Mouse (Mus musculus): ENCODE data around the gene Ubash3b. TPM values are rescaled to one million over a fixed set of nuclear protein-coding genes. Genes with fewer than 3 reads are reported as not detected.

The Ubash3b gene
- polyA plus RNA-seq, 1 experiment from 2014 or later, result 3.8 TPM

DNA sequence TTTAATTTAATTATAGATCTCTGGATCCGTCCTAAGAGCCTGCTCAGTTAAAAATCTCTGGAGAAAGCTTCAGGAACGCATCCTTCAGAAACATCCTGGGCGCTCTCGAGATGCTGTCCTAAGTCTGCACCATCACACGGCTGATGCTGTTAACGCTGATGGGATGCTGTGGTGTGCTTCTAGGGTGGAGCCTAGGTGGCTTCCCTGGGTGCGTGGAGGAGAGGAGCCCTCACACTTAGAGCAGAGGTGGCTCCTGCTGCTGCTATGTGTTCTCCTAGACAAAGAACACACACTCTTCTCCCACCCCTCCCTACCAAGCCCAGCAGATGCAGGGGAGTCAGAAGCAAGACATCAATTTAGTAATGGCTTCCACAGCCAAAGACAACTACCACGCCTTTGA is 61.6 kb downstream of the Ubash3b start:
- no peak overlapping the region for H3K4me3 ChIP-seq (replicated peaks)
- peaks cover 3% of the 10 kb centered on the region; the same call in 1 of the 2 replicates for H3K4me1 ChIP-seq (replicated peaks)
- ATAC-seq, result no peak
- H3K27me3 ChIP-seq (replicated peaks), result no peaks in the 10 kb centered on the region
- H3K9me3 ChIP-seq, result no peaks in the 10 kb centered on the region
- no peaks in the 10 kb centered on the region for H3K36me3 ChIP-seq
- 65% methylated on average over 8 of the region's 8 CpGs for WGBS
- H3K9ac ChIP-seq, result no peak overlapping the region
- no peak overlapping the region for H3K4me2 ChIP-seq (replicated peaks)
- H3K27ac ChIP-seq, result no peak overlapping the region

GRCm38 (mm10) chr9:41099067-41099466 is 62.4 kb downstream of the Ubash3b start:
- Histone ChIP-seq H3K4me1 (replicated peaks) (peaks cover 3% of the 10 kb centered on the region; the same call in 1 of the 2 replicates), H3K4me3 (replicated peaks) (no peak overlapping the region), H3K4me2 (replicated peaks) (no peak overlapping the region), H3K27me3 (replicated peaks) (no peaks in the 10 kb centered on the region), H3K36me3 (no peaks in the 10 kb centered on the region), H3K9me3 (no peaks in the 10 kb centered on the region), H3K27ac (no peak overlapping the region), H3K9ac (no peak overlapping the region)
- WGBS, result 66% methylated on average over 5 of the region's 5 CpGs
- no peak for ATAC-seq

GRCm38 (mm10) chr9:41098065-41098464 is 63.4 kb downstream of the Ubash3b start:
- Histone ChIP-seq H3K9me3 (no peaks in the 10 kb centered on the region), H3K36me3 (no peaks in the 10 kb centered on the region), H3K27ac (no peak overlapping the region), H3K9ac (no peak overlapping the region), H3K4me3 (replicated peaks) (no peak overlapping the region), H3K27me3 (replicated peaks) (no peaks in the 10 kb centered on the region), H3K4me1 (replicated peaks) (peaks cover 3% of the 10 kb centered on the region; the same call in 1 of the 2 replicates), H3K4me2 (replicated peaks) (no peak overlapping the region)
- 82% methylated on average over 6 of the region's 6 CpGs for WGBS
- no peak for ATAC-seq

- no peaks in the 10 kb centered on the region for H3K9me3 ChIP-seq
- 91% methylated on average over 12 of the region's 12 CpGs for WGBS
- no peak overlapping the region for H3K4me2 ChIP-seq (replicated peaks)
- H3K9ac ChIP-seq, result no peak overlapping the region
- no peak overlapping the region for H3K27ac ChIP-seq
- ATAC-seq, result no peak
- H3K36me3 ChIP-seq, result no peaks in the 10 kb centered on the region
- H3K27me3 ChIP-seq (replicated peaks), result no peaks in the 10 kb centered on the region
- no peaks in the 10 kb centered on the region for H3K4me1 ChIP-seq (replicated peaks)
- no peak overlapping the region for H3K4me3 ChIP-seq (replicated peaks)
Observed at GRCm38 (mm10) chr9:41091993-41092392, 69.5 kb downstream of the Ubash3b start.

DNA sequence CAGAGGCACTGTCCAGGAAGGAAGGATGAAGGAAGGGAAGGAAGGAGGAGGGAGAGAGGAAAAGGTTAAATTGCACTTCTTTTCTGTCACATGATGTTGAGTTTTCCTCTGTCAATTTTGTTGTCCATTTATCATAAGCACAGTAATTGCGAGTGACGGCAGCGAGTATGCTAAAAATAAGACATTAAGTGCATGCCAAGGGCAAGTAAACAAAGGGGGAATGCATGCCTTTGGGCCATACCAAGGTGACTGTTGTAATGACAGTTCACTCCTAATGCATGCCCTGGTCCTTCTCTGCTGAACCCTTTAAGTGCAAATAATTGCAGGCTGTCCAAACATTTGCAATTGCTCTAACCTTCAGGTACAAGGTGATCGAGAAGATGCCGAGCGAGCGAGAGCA is 70.3 kb downstream of the Ubash3b start:
- Histone ChIP-seq H3K4me3 (replicated peaks) (no peak overlapping the region), H3K36me3 (no peaks in the 10 kb centered on the region), H3K9me3 (no peaks in the 10 kb centered on the region), H3K27me3 (replicated peaks) (no peaks in the 10 kb centered on the region), H3K4me1 (replicated peaks) (no peaks in the 10 kb centered on the region), H3K27ac (no peak overlapping the region), H3K4me2 (replicated peaks) (no peak overlapping the region), H3K9ac (no peak overlapping the region)
- WGBS, result 42% methylated on average over 7 of the region's 7 CpGs
- no peak for ATAC-seq

DNA sequence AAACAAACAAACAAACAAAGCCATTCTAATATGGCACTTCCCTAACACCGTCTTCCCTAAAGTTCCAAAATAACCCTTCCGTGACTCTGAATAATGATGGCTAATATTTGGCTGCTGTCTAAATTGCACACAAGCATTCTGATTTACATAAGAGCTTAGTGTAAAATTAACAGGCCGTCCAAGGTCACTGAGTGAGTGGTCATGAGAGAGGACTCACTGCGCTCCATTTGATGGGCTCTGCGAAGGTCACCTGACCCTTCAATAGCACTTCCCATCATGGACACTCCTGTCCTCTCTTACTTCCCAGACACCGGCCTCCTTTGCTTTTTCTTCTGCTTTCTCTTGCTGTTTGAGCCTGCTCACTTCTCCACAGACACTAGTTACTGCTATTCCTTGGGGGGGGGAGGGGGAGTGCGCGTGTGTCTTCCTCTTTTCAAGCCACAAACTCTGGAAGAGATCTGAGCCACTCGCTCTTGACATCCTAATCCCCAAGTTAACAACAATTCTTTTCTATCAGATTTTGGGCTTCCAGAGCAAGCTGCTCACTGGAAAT is 73.6 kb downstream of the Ubash3b start:
- H3K4me2 ChIP-seq (replicated peaks), result no peak overlapping the region
- H3K36me3 ChIP-seq, result no peaks in the 10 kb centered on the region
- H3K9me3 ChIP-seq, result no peaks in the 10 kb centered on the region
- ATAC-seq, result no peak
- 69% methylated on average over 9 of the region's 9 CpGs for WGBS
- H3K4me3 ChIP-seq (replicated peaks), result no peak overlapping the region
- H3K27me3 ChIP-seq (replicated peaks), result no peaks in the 10 kb centered on the region
- H3K4me1 ChIP-seq (replicated peaks), result peaks cover 10% of the 10 kb centered on the region
- H3K9ac ChIP-seq, result no peak overlapping the region
- no peak overlapping the region for H3K27ac ChIP-seq

- peak overlapping the region; percentile 65 for H3K27ac ChIP-seq
- no peaks in the 10 kb centered on the region for H3K27me3 ChIP-seq (replicated peaks)
- peaks cover 10% of the 10 kb centered on the region for H3K4me1 ChIP-seq (replicated peaks)
- peak; percentile 90 for ATAC-seq
- H3K4me2 ChIP-seq (replicated peaks), result peak overlapping the region; percentile 36
- WGBS, result 24% methylated on average over 11 of the region's 11 CpGs
- H3K4me3 ChIP-seq (replicated peaks), result no peak overlapping the region
- H3K9me3 ChIP-seq, result no peaks in the 10 kb centered on the region
- no peak overlapping the region for H3K9ac ChIP-seq
- no peaks in the 10 kb centered on the region for H3K36me3 ChIP-seq
Observed at GRCm38 (mm10) chr9:41084191-41084901, 77.2 kb downstream of the Ubash3b start.

DNA sequence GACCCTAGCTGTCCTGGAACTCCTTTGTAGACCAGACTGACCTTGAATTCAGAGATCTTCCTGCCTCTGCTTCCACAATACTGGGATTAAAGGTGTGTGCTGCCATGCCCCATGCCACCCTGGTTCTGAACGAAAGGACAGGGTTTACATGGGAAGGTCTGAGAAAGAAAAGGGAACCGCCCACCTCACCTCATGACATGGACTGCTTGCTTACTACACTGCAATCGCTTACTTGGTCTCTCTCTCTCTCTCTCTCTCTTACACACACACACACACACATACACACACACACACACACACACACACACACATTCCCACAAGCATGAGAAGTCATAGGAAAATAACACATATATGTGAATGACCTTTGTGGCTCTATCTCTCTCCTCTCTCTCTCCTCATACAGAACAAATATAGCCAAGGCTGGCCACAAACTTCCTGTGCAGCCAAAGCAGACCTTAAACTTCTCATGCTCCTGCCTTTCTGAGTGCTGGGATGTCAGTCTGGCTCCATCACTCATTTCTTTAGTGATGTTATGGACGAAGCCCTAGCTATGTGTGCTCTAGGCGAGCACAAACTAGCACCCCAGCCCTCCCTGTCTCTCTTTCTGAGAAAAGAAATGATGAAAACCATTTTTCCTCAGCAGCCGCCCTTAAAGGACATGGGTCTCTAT is 78.0 kb downstream of the Ubash3b start:
- Histone ChIP-seq H3K27ac (peak overlapping the region; percentile 65; the same call in 1 of the 2 replicates), H3K9me3 (no peaks in the 10 kb centered on the region), H3K4me3 (replicated peaks) (no peak overlapping the region), H3K4me2 (replicated peaks) (no peak overlapping the region), H3K9ac (no peak overlapping the region), H3K4me1 (replicated peaks) (peaks cover 10% of the 10 kb centered on the region), H3K36me3 (no peaks in the 10 kb centered on the region), H3K27me3 (replicated peaks) (no peaks in the 10 kb centered on the region)
- 69% methylated on average over 6 of the region's 6 CpGs for WGBS
- no peak for ATAC-seq

GRCm38 (mm10) chr9:41082891-41083290 is 78.6 kb downstream of the Ubash3b start:
- WGBS, result 71% methylated on average over 3 of the region's 3 CpGs
- no peak for ATAC-seq
- no peak overlapping the region for H3K9ac ChIP-seq

GRCm38 (mm10) chr9:41080877-41081276 is 80.6 kb downstream of the Ubash3b start:
- Histone ChIP-seq H3K4me3 (replicated peaks) (no peak overlapping the region), H3K27ac (no peak overlapping the region), H3K4me2 (replicated peaks) (no peak overlapping the region), H3K9me3 (no peaks in the 10 kb centered on the region), H3K36me3 (no peaks in the 10 kb centered on the region), H3K9ac (no peak overlapping the region), H3K4me1 (replicated peaks) (peaks cover 10% of the 10 kb centered on the region), H3K27me3 (replicated peaks) (no peaks in the 10 kb centered on the region)
- WGBS, result 84% methylated on average over 5 of the region's 5 CpGs
- no peak for ATAC-seq

More at GRCm38 (mm10) chr9:41082891-41083290, 78.6 kb downstream of the Ubash3b start:
- Histone ChIP-seq H3K4me3 (replicated peaks) (no peak overlapping the region), H3K27ac (no peak overlapping the region), H3K36me3 (no peaks in the 10 kb centered on the region), H3K27me3 (replicated peaks) (no peaks in the 10 kb centered on the region), H3K4me2 (replicated peaks) (no peak overlapping the region), H3K9me3 (no peaks in the 10 kb centered on the region), H3K4me1 (replicated peaks) (peaks cover 10% of the 10 kb centered on the region)

DNA sequence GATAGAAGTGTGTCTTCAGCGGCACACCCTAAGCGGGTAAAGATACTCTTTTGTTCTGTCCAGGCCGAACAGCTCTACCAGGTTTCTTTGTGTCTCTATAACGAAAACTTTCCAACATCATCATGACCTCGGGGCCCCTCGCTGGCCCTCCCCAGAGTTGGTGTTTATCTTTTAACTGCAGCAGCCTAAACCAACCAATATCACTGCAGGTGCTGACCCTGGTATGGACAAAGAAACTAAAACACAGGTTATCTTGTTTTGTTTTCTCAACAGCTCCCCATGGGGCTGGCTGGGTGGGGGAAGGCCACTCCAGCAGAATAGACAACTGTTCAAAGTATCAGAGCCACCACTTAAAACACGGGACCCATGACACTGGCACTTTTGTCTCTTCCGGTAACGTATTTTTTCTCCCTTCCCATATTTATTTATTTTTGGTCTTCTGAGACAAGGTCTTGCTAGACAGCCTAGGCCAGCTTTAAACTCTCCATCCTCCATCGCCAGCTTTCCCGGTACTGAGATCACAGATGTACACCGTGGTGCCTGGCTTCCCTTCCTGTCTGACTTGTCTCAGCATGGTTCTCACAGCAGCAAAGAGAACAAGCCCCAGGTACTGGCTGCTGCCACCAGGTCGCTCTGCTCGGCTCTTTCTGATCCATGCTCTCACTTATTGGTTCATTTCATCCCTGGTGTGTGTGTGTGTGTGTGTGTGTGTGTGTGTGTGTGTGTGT is 81.9 kb downstream of the Ubash3b start:
- no peak overlapping the region for H3K4me2 ChIP-seq (replicated peaks)
- no peak overlapping the region for H3K4me3 ChIP-seq (replicated peaks)
- H3K9me3 ChIP-seq, result no peaks in the 10 kb centered on the region
- 49% methylated on average over 14 of the region's 14 CpGs for WGBS
- no peaks in the 10 kb centered on the region for H3K36me3 ChIP-seq
- H3K27ac ChIP-seq, result no peak overlapping the region
- H3K27me3 ChIP-seq (replicated peaks), result no peaks in the 10 kb centered on the region
- no peak overlapping the region for H3K9ac ChIP-seq
- no peak for ATAC-seq
- H3K4me1 ChIP-seq (replicated peaks), result peaks cover 8% of the 10 kb centered on the region

- WGBS, result 85% methylated on average over 4 of the region's 4 CpGs
Observed at GRCm38 (mm10) chr9:41078198-41078597, 83.3 kb downstream of the Ubash3b start.

More at GRCm38 (mm10) chr9:41078198-41078597, 83.3 kb downstream of the Ubash3b start:
- Histone ChIP-seq H3K4me2 (replicated peaks) (no peak overlapping the region), H3K4me1 (replicated peaks) (no peaks in the 10 kb centered on the region), H3K9ac (no peak overlapping the region), H3K9me3 (no peaks in the 10 kb centered on the region), H3K27me3 (replicated peaks) (no peaks in the 10 kb centered on the region), H3K4me3 (replicated peaks) (no peak overlapping the region), H3K36me3 (no peaks in the 10 kb centered on the region), H3K27ac (no peak overlapping the region)
- ATAC-seq, result no peak

All from intestine, embryonic 15.5 days (tissue).